Mouse (Mus musculus): ENCODE measurements around the gene Mpeg1.

The Mpeg1 gene

DNA sequence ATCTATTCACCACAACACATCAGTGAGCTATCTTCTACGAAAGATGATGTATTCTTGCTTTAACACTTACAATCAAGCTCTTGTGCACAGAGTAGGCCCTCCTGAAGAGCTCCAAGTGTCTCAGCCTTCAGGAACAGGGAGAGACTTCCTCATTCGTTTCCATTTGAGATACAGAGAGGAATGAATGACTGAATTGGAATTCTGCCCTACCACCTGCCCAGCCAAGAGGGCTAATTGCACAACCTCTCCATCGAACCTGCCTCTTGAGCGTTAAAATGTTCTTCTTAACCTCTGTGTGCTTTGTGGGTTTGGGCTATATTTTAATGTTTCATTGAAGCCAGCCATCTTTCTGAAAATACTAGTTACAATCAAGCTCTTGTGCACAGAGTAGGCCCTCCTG lies 4.1 kb downstream of the Mpeg1 start:
- DNase-seq (ENCODE audit: low read depth in 1 of 2, low spot score in 2 of 2), result no peak

DNA sequence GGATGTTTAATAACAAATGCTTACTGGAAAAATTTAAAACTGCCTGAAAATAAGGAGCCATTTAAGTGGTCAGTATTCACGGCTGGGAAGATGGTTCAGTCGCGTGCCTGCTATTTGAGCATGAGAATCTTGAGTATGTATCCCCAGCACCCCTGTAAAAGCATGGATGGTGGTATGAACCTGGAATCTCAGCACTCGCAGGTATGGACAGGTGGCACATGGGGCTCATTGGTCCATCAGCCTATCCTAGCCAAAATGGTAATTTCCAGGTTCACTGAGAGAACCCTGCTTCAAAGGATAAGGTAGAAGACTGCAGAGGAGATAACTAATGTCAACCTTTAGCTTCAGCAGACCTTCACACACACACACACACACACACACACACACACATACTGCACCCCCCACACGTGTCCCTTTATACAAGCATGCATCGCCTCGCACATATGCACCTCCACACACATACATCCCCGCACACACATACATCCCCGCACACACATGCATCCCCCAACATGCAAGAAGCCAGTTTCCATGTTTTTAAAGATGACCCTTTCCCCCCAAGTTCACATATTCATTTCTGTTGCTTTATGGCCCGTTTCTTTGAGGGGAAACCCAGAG lies 5.1 kb downstream of the Mpeg1 start:
- no peak for DNase-seq (ENCODE audit: low read depth in 1 of 2, low spot score in 2 of 2)

GRCm38 (mm10) chr19:12466204-12466603 lies 5.6 kb downstream of the Mpeg1 start:
- DNase-seq (ENCODE audit: low read depth in 1 of 2, low spot score in 2 of 2), result peak in 1 of 2 experiments; percentile 64

DNA sequence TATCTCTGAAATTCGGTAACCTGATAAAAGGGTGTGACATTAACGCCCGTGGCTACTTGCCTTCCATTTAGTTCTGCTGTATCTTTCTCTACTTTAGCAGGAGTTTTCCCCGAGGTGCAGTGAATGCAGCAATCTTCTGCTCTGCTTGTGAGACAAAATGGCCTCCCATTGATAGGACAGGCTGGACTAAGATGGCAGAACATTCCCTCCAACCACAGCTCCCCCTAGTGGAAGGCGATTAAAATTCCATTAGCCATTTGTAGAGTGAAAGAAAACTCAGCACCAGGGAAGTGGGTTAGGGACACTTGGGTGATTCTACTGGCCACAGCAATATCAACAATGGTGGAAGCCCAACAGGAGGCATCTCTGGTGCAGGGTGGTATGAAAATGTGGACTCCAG lies 6.9 kb downstream of the Mpeg1 start:
- no peak for DNase-seq (ENCODE audit: low read depth in 1 of 2, low spot score in 2 of 2)

GRCm38 (mm10) chr19:12471866-12472265 lies 11.3 kb downstream of the Mpeg1 start:
- DNase-seq (ENCODE audit: low read depth in 1 of 2, low spot score in 2 of 2), result no peak

DNA sequence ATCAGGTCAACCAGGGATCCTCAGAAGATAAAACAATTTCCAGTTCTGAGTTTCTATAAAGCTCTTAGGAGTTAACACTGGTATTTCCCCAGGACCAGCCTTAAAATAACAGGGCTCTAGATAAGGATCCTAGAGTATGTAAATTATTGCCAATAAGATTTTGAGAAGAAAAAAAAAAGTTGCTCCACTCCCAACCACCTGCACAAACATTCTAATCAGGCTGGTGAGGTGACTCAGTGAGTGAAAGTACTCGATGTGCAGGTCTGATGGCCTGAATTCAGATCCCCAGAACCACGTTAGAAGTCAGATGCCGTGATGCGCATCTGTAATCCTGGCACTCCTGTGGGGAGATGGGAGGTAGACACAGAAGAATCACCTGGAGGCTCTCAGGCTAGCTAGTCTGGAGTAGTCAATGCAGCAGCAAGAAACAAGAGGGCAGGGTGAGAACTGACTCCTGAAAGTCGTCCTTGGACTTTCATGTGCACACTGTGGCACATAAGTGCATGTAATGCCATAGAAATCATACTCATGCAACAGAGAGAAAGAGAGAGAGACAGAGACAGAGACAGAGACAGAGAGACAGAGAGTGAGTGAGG lies 11.9 kb downstream of the Mpeg1 start:
- no peak for DNase-seq (ENCODE audit: low read depth in 1 of 2, low spot score in 2 of 2)

DNA sequence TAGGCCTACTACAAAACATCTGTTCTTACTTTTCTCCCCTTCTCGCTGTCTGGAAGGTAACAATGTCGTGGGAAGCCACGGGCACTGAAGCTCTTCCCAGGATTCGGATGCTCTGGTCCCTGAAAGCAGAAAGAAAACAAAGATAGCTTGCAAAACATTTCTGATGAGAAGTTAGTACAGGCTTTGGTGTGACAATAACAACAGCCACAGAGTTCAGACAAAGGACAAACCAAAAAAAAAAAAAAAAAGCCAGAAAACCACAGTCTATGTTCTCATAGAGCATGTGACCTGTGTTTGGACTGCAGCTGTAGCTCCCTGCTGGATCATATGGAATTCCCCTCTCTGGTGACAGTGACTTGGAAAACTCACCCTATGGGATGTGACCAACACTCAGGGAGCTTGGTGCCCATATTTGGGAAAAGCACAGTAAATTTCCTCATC lies 12.6 kb downstream of the Mpeg1 start:
- DNase-seq (ENCODE audit: low read depth in 1 of 2, low spot score in 2 of 2), result no peak

- DNase-seq (ENCODE audit: low read depth in 1 of 2, low spot score in 2 of 2), result no peak
Observed at GRCm38 (mm10) chr19:12473951-12474350, 13.4 kb downstream of the Mpeg1 start.

GRCm38 (mm10) chr19:12475380-12476250 lies 15.0 kb downstream of the Mpeg1 start:
- DNase-seq (ENCODE audit: low read depth in 1 of 2, low spot score in 2 of 2), result no peak

DNA sequence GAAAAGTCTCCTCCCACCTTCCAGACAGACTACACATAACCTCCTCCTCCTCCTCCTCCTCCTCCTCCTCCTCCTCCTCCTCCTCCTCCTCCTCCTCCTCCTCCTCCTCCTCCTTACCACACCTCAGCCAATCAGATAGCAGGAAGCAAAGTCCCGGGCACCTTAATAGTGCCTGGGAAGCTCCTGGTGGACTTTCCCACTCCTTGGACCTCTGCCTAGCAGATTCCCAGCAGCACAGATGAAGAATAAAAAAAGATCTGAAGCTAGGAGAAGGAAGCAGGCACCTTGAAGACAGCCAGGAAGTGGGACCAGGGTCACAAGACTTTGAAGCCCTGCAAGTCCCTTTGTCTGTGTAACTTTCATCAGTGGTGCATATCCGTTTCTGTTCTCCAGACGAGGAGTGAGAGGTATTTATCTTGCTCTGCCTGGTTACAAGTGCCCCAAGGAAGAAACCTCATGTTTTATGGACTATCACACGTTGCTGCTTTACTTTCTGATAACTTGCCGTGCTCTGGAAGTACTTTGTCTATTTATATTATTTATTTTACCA lies 16.2 kb downstream of the Mpeg1 start:
- DNase-seq (ENCODE audit: low read depth in 1 of 2, low spot score in 2 of 2), result no peak

- DNase-seq (ENCODE audit: low read depth in 1 of 2, low spot score in 2 of 2), result no peak
Observed at GRCm38 (mm10) chr19:12478369-12478768, 17.8 kb downstream of the Mpeg1 start.

DNA sequence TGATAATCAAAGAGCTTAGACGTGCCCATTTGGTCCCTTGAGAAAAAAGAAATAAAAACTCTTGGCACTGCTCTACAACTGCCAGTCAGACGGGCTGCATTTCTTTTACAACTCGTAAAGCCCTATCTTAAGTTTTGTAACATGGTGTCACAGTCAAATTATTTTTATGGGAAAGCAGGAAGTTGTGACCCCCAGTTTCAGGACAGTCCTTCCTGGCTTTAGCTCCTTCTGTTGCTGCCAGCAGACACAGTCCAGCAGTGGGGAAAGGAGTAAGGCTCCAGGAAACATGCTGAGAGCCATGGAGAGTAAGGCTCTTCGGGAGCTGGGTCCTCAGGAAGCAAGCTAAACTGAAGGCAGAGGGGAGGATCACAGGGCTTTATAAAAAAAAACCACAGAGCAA lies 23.2 kb downstream of the Mpeg1 start:
- no peak for DNase-seq (ENCODE audit: low read depth in 1 of 2, low spot score in 2 of 2)

- DNase-seq (ENCODE audit: low read depth in 1 of 2, low spot score in 2 of 2), result no peak
Observed at GRCm38 (mm10) chr19:12484210-12484609, 23.6 kb downstream of the Mpeg1 start.

DNA sequence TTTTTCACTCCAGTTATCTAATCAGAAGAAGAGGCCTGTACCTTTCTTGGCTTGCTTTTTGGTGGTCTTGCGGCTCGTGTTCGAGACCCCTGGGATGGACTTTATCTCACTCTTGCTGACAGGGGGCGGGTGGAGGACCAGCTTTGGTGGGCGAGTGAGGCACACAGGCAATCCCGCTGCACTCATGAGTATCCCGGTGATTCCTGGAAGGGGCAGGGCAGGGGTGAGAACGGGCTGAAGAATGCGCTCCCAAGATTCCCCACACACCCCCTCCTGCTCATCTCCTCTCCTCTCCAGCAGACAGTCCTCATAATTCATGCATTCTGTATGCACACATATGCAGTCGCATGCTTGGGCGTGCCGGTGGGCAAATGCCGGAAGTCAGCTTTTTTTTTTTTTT lies 24.6 kb downstream of the Mpeg1 start:
- no peak for DNase-seq (ENCODE audit: low read depth in 1 of 2, low spot score in 2 of 2)

DNA sequence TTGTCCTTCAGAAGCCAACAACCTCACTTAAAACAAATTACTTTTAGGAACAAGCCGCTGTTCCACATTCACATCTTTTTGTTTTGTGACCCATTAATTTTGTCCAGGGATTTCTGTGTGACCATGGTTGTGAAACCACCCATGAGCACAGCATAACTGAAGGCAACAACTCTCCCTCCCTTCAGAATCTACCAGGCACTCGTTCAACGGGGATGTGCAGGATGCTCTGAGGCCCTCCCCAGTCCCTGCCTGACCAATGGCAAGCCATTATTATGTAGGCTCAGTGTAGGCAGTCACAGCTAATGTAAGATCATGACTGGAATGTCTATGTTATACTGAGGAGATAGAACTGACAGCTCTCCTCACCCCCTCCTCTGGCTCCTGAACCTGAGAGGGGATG lies 25.1 kb downstream of the Mpeg1 start:
- DNase-seq (ENCODE audit: low read depth in 1 of 2, low spot score in 2 of 2), result no peak

- no peak for DNase-seq (ENCODE audit: low read depth in 1 of 2, low spot score in 2 of 2)
Observed at GRCm38 (mm10) chr19:12486875-12487274, 26.3 kb downstream of the Mpeg1 start.

DNA sequence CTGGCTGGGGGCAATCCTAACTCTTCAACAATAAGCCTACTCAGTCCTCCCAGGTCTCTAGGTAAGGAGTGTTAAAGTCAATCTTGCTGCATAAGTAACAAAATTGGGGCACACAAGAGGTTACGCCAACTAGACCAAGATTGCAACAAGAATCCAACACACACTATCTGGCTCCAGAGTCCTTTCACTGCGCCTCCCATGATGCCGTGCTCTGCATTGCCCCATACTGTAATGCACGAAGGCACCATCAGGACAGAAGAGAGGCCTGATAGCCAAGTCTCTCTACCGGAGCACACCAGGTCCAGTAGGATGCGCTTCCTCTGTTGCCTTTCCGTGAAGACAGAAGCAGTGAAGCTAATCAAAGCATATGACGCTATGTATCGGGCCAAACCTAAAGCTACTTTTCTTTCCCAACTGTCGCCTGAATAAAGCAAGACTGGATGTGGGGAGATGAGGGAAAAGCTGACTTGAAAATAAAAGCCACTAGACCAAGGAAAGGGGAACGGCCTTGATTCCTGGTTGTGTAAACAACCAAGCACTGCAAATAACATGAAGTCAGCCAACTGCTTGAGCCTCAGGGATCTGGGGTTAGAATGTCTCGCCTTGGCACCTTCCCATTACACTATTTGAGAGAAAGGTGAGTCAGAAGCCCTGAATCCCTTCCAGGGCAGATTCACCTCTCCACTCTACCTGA lies 27.1 kb downstream of the Mpeg1 start:
- no peak for DNase-seq (ENCODE audit: low read depth in 1 of 2, low spot score in 2 of 2)

DNA sequence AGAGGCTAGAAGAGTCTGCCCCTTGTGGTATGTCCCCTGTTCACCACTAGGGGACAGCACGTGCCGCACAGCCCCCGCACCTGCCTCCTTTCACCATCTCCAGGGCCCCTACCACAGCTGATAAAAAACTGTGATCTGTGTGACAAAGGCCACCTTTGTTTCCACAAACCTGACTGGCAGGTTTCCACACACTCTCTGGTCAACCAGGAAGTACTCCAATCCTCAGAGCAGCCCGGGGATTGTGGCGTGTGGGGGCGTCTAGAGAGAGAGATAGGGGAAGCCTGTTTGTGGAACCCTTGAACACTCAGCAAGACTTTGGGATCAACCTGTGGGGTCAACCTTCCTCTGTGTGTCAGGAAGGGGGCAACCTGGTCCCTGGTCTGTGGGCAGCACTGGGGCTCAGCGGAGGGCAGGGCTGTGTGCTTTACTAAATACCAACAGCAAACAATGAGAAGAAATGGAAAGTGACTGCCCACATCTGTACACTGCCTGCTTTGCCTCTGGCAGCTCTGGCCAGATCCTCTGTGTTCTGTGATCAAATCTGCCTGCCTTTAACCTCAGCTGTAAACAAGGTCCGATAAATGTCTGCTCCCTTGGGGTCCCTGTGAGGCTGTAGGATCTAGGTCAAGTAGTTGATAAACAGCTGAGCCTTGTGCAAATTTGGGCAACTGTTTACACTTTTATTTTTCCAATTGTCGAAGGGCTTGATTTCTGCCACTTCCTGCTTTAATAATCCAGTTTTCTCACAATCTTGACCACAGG lies 27.8 kb downstream of the Mpeg1 start:
- no peak for DNase-seq (ENCODE audit: low read depth in 1 of 2, low spot score in 2 of 2)

- no peak for DNase-seq (ENCODE audit: low read depth in 1 of 2, low spot score in 2 of 2)
Observed at GRCm38 (mm10) chr19:12488969-12489674, 28.5 kb downstream of the Mpeg1 start.
